Mouse (Mus musculus) megakaryocyte, embryonic 14.5 days (primary cell): ENCODE results near the gene Map3k12.

Experiments used
- FLI1 ChIP-seq: IDR thresholded peaks from 2 replicates; pipeline ENCODE4 v1.6.1; 2012; ENCODE audit warnings: low read length, inconsistent platforms, mixed read lengths
- GATA1 ChIP-seq: IDR thresholded peaks from 3 replicates; pipeline ENCODE4 v1.6.1; 2012; ENCODE audit warnings: mixed read lengths, low read length, inconsistent platforms, borderline replicate concordance

- TF ChIP-seq FLI1 (no peak), GATA1 (no peak)
These were observed 6.1 kb downstream of the Map3k12 start for GRCm38 (mm10) chr15:102510590-102511284.
